Mouse (Mus musculus): ENCODE results near the gene Bmpr2.
A peak's percentile ranks its signal among the peaks of the same experiment; 100 is the strongest.
"Not testable (repeated sequence)": the region's sequence is repeated elsewhere in the genome, so short reads cannot be mapped to it uniquely, and the experiment has no call there.

Gene Bmpr2

GRCm38 (mm10) chr1:59763164-59763768 is at the start of gene Bmpr2:
Bmpr2 (plus strand) TSS chr1:59763400.
- DNase-seq (ENCODE audit: low spot score), result peak; percentile 68

GRCm38 (mm10) chr1:59719900-59720299 is 43.3 kb upstream of the Bmpr2 start:
- peak; percentile 34 for DNase-seq (ENCODE audit: low spot score)

GRCm38 (mm10) chr1:59725661-59726060 is 37.5 kb upstream of the Bmpr2 start:
- DNase-seq (ENCODE audit: low spot score), result no peak

GRCm38 (mm10) chr1:59730106-59730505 is 33.1 kb upstream of the Bmpr2 start:
- no peak for DNase-seq (ENCODE audit: low spot score)

- DNase-seq (ENCODE audit: low spot score), result no peak
These were observed 32.5 kb upstream of the Bmpr2 start for GRCm38 (mm10) chr1:59730737-59731136.

- no peak for DNase-seq (ENCODE audit: low spot score)
These were observed 29.1 kb upstream of the Bmpr2 start for GRCm38 (mm10) chr1:59734076-59734475.

- DNase-seq (ENCODE audit: low spot score), result no peak
These were observed 24.3 kb upstream of the Bmpr2 start for GRCm38 (mm10) chr1:59738768-59739414.

GRCm38 (mm10) chr1:59739577-59740354 is 23.4 kb upstream of the Bmpr2 start:
- DNase-seq (ENCODE audit: low spot score), result peak; percentile 42

- no peak for DNase-seq (ENCODE audit: low spot score)
These were observed 14.2 kb upstream of the Bmpr2 start for GRCm38 (mm10) chr1:59749047-59749446.

- not testable (repeated sequence) for DNase-seq (ENCODE audit: low spot score)
These were observed 13.5 kb upstream of the Bmpr2 start for GRCm38 (mm10) chr1:59749724-59750123.

GRCm38 (mm10) chr1:59755298-59755697 is 7.9 kb upstream of the Bmpr2 start:
- DNase-seq (ENCODE audit: low spot score), result no peak

GRCm38 (mm10) chr1:59758325-59758724 is 4.9 kb upstream of the Bmpr2 start:
- no peak for DNase-seq (ENCODE audit: low spot score)

- DNase-seq (ENCODE audit: low spot score), result no peak
These were observed 992 bp upstream of the Bmpr2 start for GRCm38 (mm10) chr1:59762208-59762607.

GRCm38 (mm10) chr1:59762651-59763163 is 493 bp upstream of the Bmpr2 start:
- DNase-seq (ENCODE audit: low spot score), result peak; percentile 45

- no peak for DNase-seq (ENCODE audit: low spot score)
These were observed 616 bp downstream of the Bmpr2 start for GRCm38 (mm10) chr1:59763781-59764251.

GRCm38 (mm10) chr1:59764407-59764971 is 1.3 kb downstream of the Bmpr2 start:
- DNase-seq (ENCODE audit: low spot score), result no peak

GRCm38 (mm10) chr1:59765279-59765678 is 2.1 kb downstream of the Bmpr2 start:
- no peak for DNase-seq (ENCODE audit: low spot score)

- no peak for DNase-seq (ENCODE audit: low spot score)
These were observed 3.4 kb downstream of the Bmpr2 start for GRCm38 (mm10) chr1:59766626-59767025.

GRCm38 (mm10) chr1:59771871-59772270 is 8.7 kb downstream of the Bmpr2 start:
- DNase-seq (ENCODE audit: low spot score), result no peak

- no peak for DNase-seq (ENCODE audit: low spot score)
These were observed 17.9 kb downstream of the Bmpr2 start for GRCm38 (mm10) chr1:59781080-59781479.

- DNase-seq (ENCODE audit: low spot score), result no peak
These were observed 25.8 kb downstream of the Bmpr2 start for GRCm38 (mm10) chr1:59788975-59789374.

- no peak for DNase-seq (ENCODE audit: low spot score)
These were observed 26.5 kb downstream of the Bmpr2 start for GRCm38 (mm10) chr1:59789741-59790140.
